Mouse (Mus musculus) C2C12 (cell line): Measurements from ENCODE around the gene Snph.

Source experiments
- CEBPB ChIP-seq: IDR thresholded peaks from one replicate; pipeline ENCODE4 v1.6.1; 2011; ENCODE audit warnings: low read depth, mild to moderate bottlenecking, control low read depth, moderate library complexity
- CTCF ChIP-seq: IDR thresholded peaks from one replicate; pipeline ENCODE4 v1.5.1; 2011; ENCODE audit not compliant: control insufficient read depth, insufficient read depth, insufficient read length
- MAX ChIP-seq: IDR thresholded peaks from one replicate; pipeline ENCODE4 v1.6.1; 2011; ENCODE audit warnings: mild to moderate bottlenecking, control low read depth
- MYOG ChIP-seq: IDR thresholded peaks from one replicate; pipeline ENCODE4 v1.6.1; 2011; ENCODE audit not compliant: control insufficient read depth, insufficient read length; ENCODE audit errors: extremely low read depth
- USF1 ChIP-seq: IDR thresholded peaks from one replicate; pipeline ENCODE4 v1.6.1; 2011; ENCODE audit warnings: low read depth, mild to moderate bottlenecking, control low read depth, moderate library complexity

GRCm38 (mm10) chr2:151574607-151575006 lies 57.8 kb downstream of the Snph start:
- TF ChIP-seq CTCF (no peak), USF1 (no peak), MYOG (no peak), MAX (no peak), CEBPB (no peak)
